Mouse (Mus musculus): ENCODE measurements around the gene March7.

DNA sequence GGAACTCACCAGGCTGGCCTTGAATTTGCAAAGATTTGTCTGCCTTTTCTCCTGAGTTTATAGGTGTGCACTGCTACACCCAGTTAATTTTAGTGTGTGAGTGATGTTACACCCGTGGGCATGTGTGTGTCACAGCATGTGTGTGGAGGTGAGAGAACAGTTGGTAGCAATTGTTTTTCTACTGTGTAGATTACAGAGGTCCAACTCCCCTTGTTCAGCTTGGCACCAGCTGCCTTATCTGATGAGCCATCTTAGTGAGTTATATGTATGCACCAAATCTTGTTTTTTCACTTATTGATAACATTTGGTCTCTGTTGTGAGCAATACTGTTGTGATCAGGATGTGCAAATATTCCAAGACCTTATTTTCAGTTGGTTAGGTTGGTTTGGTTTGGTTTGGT is 13.8 kb downstream of the March7 start:
- TF ChIP-seq CTCF (IDR thresholded peaks at IDR 0.05) (no peak), POLR2A (IDR thresholded peaks at IDR 0.05; ENCODE audit: insufficient read depth, low read depth, low read length) (no peak)

Data from heart, adult 2 months (tissue).